Mouse (Mus musculus): ENCODE results near the gene Trpv2.

Trpv2 gene

GRCm38 (mm10) chr11:62573959-62574702, at the start of gene Trpv2:
Trpv2 (plus strand) TSS chr11:62574486.
- DNase-seq, result peak; percentile 82

GRCm38 (mm10) chr11:62537089-62537488, 37.2 kb upstream of the Trpv2 start:
- DNase-seq, result no peak

- DNase-seq, result no peak
Observed at GRCm38 (mm10) chr11:62537590-62537989, 36.7 kb upstream of the Trpv2 start.

GRCm38 (mm10) chr11:62538321-62539088, 35.8 kb upstream of the Trpv2 start:
- DNase-seq, result peak; percentile 69

GRCm38 (mm10) chr11:62539089-62539890, 35.0 kb upstream of the Trpv2 start, which contains the start of gene Cenpv:
Cenpv (minus strand) TSS chr11:62539261.
- peak; percentile 88 for DNase-seq

GRCm38 (mm10) chr11:62540167-62540566, 34.1 kb upstream of the Trpv2 start:
- no peak for DNase-seq

- no peak for DNase-seq
Observed at GRCm38 (mm10) chr11:62540969-62541368, 33.3 kb upstream of the Trpv2 start.

- no peak for DNase-seq
Observed at GRCm38 (mm10) chr11:62541581-62541980, 32.7 kb upstream of the Trpv2 start.

GRCm38 (mm10) chr11:62543991-62544390, 30.3 kb upstream of the Trpv2 start:
- DNase-seq, result no peak

- DNase-seq, result peak; percentile 28
Observed at GRCm38 (mm10) chr11:62549782-62550181, 24.5 kb upstream of the Trpv2 start.

GRCm38 (mm10) chr11:62550227-62550685, 24.0 kb upstream of the Trpv2 start:
- DNase-seq, result peak; percentile 60

- DNase-seq, result peak; percentile 99
Observed at GRCm38 (mm10) chr11:62550727-62551225, 23.5 kb upstream of the Trpv2 start, which contains the start of gene Ubb. Ubb (plus strand) TSS chr11:62551171.

- peak; percentile 96 for DNase-seq
Observed at GRCm38 (mm10) chr11:62551226-62552119, 22.8 kb upstream of the Trpv2 start.

GRCm38 (mm10) chr11:62553186-62553585, 21.1 kb upstream of the Trpv2 start:
- no peak for DNase-seq

GRCm38 (mm10) chr11:62553633-62554032, 20.7 kb upstream of the Trpv2 start:
- DNase-seq, result no peak

- no peak for DNase-seq
Observed at GRCm38 (mm10) chr11:62554163-62554855, 20.0 kb upstream of the Trpv2 start.

- DNase-seq, result no peak
Observed at GRCm38 (mm10) chr11:62554934-62555517, 19.3 kb upstream of the Trpv2 start.

GRCm38 (mm10) chr11:62555896-62556412, 18.3 kb upstream of the Trpv2 start:
- DNase-seq, result no peak

GRCm38 (mm10) chr11:62557205-62557604, 17.1 kb upstream of the Trpv2 start:
- DNase-seq, result no peak

- DNase-seq, result no peak
Observed at GRCm38 (mm10) chr11:62558152-62558551, 16.1 kb upstream of the Trpv2 start.

All from thymus, postnatal 4 days (tissue).